Mouse (Mus musculus) ovary, postnatal 36 days (tissue): ENCODE measurements around the gene Capn1.

ENCODE experiments used
- DNase-seq: peaks from one replicate; pipeline ENCODE4 v3.0.0; 2022; ENCODE audit warnings: low spot score, mixed read lengths

Capn1 gene

GRCm38 (mm10) chr19:6038326-6038725 is 22.6 kb upstream of the Capn1 start:
- no peak for DNase-seq

GRCm38 (mm10) chr19:6037695-6038094 is 22.0 kb upstream of the Capn1 start:
- DNase-seq, result no peak

- no peak for DNase-seq
Measured at GRCm38 (mm10) chr19:6035966-6036585, 20.4 kb upstream of the Capn1 start.

- DNase-seq, result no peak
Measured at GRCm38 (mm10) chr19:6030520-6031280, 15.0 kb upstream of the Capn1 start.

- no peak for DNase-seq
Measured at GRCm38 (mm10) chr19:6029426-6029825, 13.7 kb upstream of the Capn1 start.

GRCm38 (mm10) chr19:6028991-6029390 is 13.3 kb upstream of the Capn1 start:
- DNase-seq, result no peak

GRCm38 (mm10) chr19:6023930-6024329 is 8.2 kb upstream of the Capn1 start:
- peak; percentile 17 for DNase-seq

GRCm38 (mm10) chr19:6023059-6023458 is 7.4 kb upstream of the Capn1 start:
- DNase-seq, result no peak

GRCm38 (mm10) chr19:6020276-6020675 is 4.6 kb upstream of the Capn1 start:
- no peak for DNase-seq

- DNase-seq, result peak; percentile 82
Measured at GRCm38 (mm10) chr19:6018142-6019089, 2.7 kb upstream of the Capn1 start.

- DNase-seq, result no peak
Measured at GRCm38 (mm10) chr19:6016532-6016931, 835 bp upstream of the Capn1 start.

GRCm38 (mm10) chr19:6014991-6015510 is 646 bp downstream of the Capn1 start:
- DNase-seq, result peak; percentile 55

- DNase-seq, result no peak
Measured at GRCm38 (mm10) chr19:6013691-6014090, 2.0 kb downstream of the Capn1 start.

- no peak for DNase-seq
Measured at GRCm38 (mm10) chr19:6009137-6009536, 6.6 kb downstream of the Capn1 start.

- no peak for DNase-seq
Measured at GRCm38 (mm10) chr19:6007013-6007412, 8.7 kb downstream of the Capn1 start.

- no peak for DNase-seq
Measured at GRCm38 (mm10) chr19:6005541-6005940, 10.2 kb downstream of the Capn1 start.

- no peak for DNase-seq
Measured at GRCm38 (mm10) chr19:5999969-6000368, 15.7 kb downstream of the Capn1 start.

GRCm38 (mm10) chr19:5998180-5998579 is 17.5 kb downstream of the Capn1 start:
- no peak for DNase-seq

GRCm38 (mm10) chr19:5994711-5995110 is 21.0 kb downstream of the Capn1 start:
- DNase-seq, result no peak

- no peak for DNase-seq
Measured at GRCm38 (mm10) chr19:5992012-5992411, 23.7 kb downstream of the Capn1 start.

- DNase-seq, result no peak
Measured at GRCm38 (mm10) chr19:5991467-5991866, 24.2 kb downstream of the Capn1 start.

- DNase-seq, result no peak
Measured at GRCm38 (mm10) chr19:5990921-5991320, 24.8 kb downstream of the Capn1 start.
